8 mouse cellular contexts compared by ENCODE assay signal in the genomic region with DNA sequence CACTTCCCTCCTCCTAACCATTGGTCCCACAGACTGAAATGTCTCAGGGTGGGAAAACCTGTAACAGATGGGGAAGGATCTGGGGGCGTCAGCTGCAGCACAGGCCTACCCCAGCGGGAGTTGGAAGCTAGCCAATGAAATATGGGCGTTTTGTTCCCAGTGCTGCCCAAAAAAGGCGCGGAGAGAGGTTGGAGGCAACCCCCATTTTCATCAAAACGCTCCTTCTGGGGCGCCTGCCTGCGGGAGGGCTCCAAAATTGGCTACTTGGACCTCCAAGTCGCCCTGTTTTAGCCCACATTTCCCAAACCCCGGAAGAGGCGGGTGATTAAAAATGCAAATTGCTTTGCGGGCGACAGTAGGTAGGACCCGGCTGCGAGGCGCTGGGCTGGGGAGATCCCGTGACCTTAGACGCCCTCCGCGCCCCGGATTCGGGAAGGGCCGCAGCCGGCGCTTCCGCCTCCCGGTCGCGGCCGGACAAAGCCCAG. TPM values are rescaled to one million over a fixed set of nuclear protein-coding genes. Genes with fewer than 3 reads are reported as not detected.
DNase-seq lines count a peak whose midpoint lies in the region; ATAC-seq and TF ChIP-seq lines count a peak whose summit lies in the region.

No protein-coding gene starts in this region.

- 0% methylated on average over 30 of the region's 30 CpGs for WGBS in heart, postnatal 0 days
- WGBS in forebrain, embryonic 10.5 days = under 1% methylated on average over 30 of the region's 30 CpGs

- H3K9ac ChIP-seq in heart, postnatal 0 days (replicated peaks; ENCODE audit: low read depth, low read length) = peak overlapping the region; percentile 87

- peaks cover 7% of the 10 kb centered on the region for H3K36me3 ChIP-seq in heart, postnatal 0 days (replicated peaks; ENCODE audit: control insufficient read depth, insufficient read depth, low read length)
- peaks cover 16% of the 10 kb centered on the region for H3K36me3 ChIP-seq in forebrain, embryonic 10.5 days (replicated peaks)
- H3K36me3 ChIP-seq in megakaryocyte, embryonic 14.5 days (replicated peaks; ENCODE audit: low read length) = peaks cover 4% of the 10 kb centered on the region

- peak overlapping the region; percentile 99 for H3K27ac ChIP-seq in heart, postnatal 0 days (ENCODE audit: low read depth)
- H3K27ac ChIP-seq in bone marrow macrophage, adult 2 months (ENCODE audit: insufficient read depth, low read depth, low read length) = peak overlapping the region; percentile 95
- peak overlapping the region; percentile 98 for H3K27ac ChIP-seq in forebrain, embryonic 10.5 days

- ATAC-seq in heart, postnatal 0 days (ENCODE audit: insufficient read depth, low read depth) = peak; percentile 25

- peak overlapping the region; percentile 92 for H3K4me3 ChIP-seq in heart, postnatal 0 days (ENCODE audit: low read depth, low read length)
- peak overlapping the region; percentile 71 for H3K4me3 ChIP-seq in bone marrow macrophage, adult 2 months (ENCODE audit: insufficient read depth, low read length)
- H3K4me3 ChIP-seq in forebrain, embryonic 10.5 days = peak overlapping the region; percentile 77
- peak overlapping the region; percentile 99 for H3K4me3 ChIP-seq in megakaryocyte, embryonic 14.5 days (replicated peaks)

- H3K4me1 ChIP-seq in heart, postnatal 0 days (ENCODE audit: control insufficient read depth, insufficient read depth) = peaks cover 16% of the 10 kb centered on the region; the same call in 1 of the 2 replicates
- H3K4me1 ChIP-seq in bone marrow macrophage, adult 2 months (ENCODE audit: control insufficient read depth, insufficient read depth, low read length) = peaks cover 12% of the 10 kb centered on the region
- peaks cover 60% of the 10 kb centered on the region for H3K4me1 ChIP-seq in forebrain, embryonic 10.5 days
- peaks cover 73% of the 10 kb centered on the region for H3K4me1 ChIP-seq in megakaryocyte, embryonic 14.5 days

- TF ChIP-seq EP300 in heart, postnatal 0 days (IDR thresholded peaks at IDR 0.05; ENCODE audit: low read depth) = no peak; the same call in 1 of the 2 replicates

- peak; percentile 52; the same call in 1 of the 2 replicates for TF ChIP-seq POLR2A in bone marrow macrophage, adult 2 months (IDR thresholded peaks at IDR 0.05; ENCODE audit: borderline replicate concordance, low read depth, low read length)

- H3K27me3 ChIP-seq in heart, postnatal 0 days (ENCODE audit: control insufficient read depth, insufficient read depth, low read length) = no peaks in the 10 kb centered on the region
- H3K27me3 ChIP-seq in forebrain, embryonic 10.5 days (ENCODE audit: poor library complexity, severe bottlenecking) = peaks cover 18% of the 10 kb centered on the region
- H3K27me3 ChIP-seq in megakaryocyte, embryonic 14.5 days (replicated peaks) = peaks cover 2% of the 10 kb centered on the region

- H3K9me3 ChIP-seq in heart, postnatal 0 days (replicated peaks; ENCODE audit: control insufficient read depth, low read length) = no peaks in the 10 kb centered on the region
- no peaks in the 10 kb centered on the region for H3K9me3 ChIP-seq in forebrain, embryonic 10.5 days
- H3K9me3 ChIP-seq in megakaryocyte, embryonic 14.5 days = no peaks in the 10 kb centered on the region

- peak overlapping the region; percentile 95 for H3K4me2 ChIP-seq in heart, postnatal 0 days (ENCODE audit: low read depth, low read length)

- no peak for DNase-seq in heart, postnatal 0 days (ENCODE audit: low spot score)
- DNase-seq in heart, adult 11 months = no peak
- peak; percentile 68 for DNase-seq in forebrain, embryonic 10.5 days (ENCODE audit: extremely low spot score, low spot score)
- peak; percentile 82 to 84 for DNase-seq in layer of hippocampus, adult 8-10 months (ENCODE audit: low spot score in 2 of 2)
- DNase-seq in skeletal muscle tissue, adult 2 months (ENCODE audit: low read depth, low spot score) = peak; percentile 53
- no peak for DNase-seq in adrenal gland, postnatal 36 days

- TF ChIP-seq CTCF in heart, postnatal 0 days (IDR thresholded peaks at IDR 0.05; ENCODE audit: low read depth) = no peak
- no peak for TF ChIP-seq CTCF in bone marrow macrophage, adult 2 months (IDR thresholded peaks at IDR 0.05; ENCODE audit: low read depth, low read length)

RNA-seq across cellular contexts. Expression of gene Dusp6, which starts 1.8 kb away (rescaled TPM):
- 59.8 and 73.6 TPM in 2 replicates for total RNA-seq in heart, postnatal 0 days (2014; rRNA removed; ENCODE audit: low replicate concordance)
- polyA plus RNA-seq in heart, postnatal 0 days (2015; fragmentation: Nextera tagmentation; extraction: Ambion mirVana) = 23.2 and 25.8 TPM in 2 replicates
- polyA plus RNA-seq in bone marrow macrophage, adult 2 months (2012; ENCODE audit: insufficient read depth, insufficient read length, missing spikeins) = 36.1 and 40.0 TPM in 2 replicates
- polyA plus RNA-seq in forebrain, embryonic 10.5 days (2016; fragmentation: Nextera tagmentation; extraction: Ambion mirVana) = 97.6 and 116 TPM in 2 replicates
- total RNA-seq in layer of hippocampus, adult 8-10 months (2022) = 10 to 100 TPM; 61.1 to 93.4 (median 75.2) TPM
- polyA plus RNA-seq in megakaryocyte, embryonic 14.5 days (2012; ENCODE audit: insufficient read depth, low replicate concordance) = 1.9 and 9.2 TPM in 2 replicates
- total RNA-seq in adrenal gland, postnatal 36 days (2021) = 100 to 1,000 TPM in 1 of 2 experiments, 10 to 100 TPM in 1; 77.1 to 100 TPM

Comparison
In these comparisons a context has a peak if more than half of its experiments do, and no peak if none do; other contexts are left out.
1. DNase-seq: peak in forebrain, embryonic 10.5 days (single experiment), layer of hippocampus, adult 8-10 months (2 of 2) and skeletal muscle tissue, adult 2 months (single experiment); none in heart, postnatal 0 days (single experiment), heart, adult 11 months (single experiment) and adrenal gland, postnatal 36 days (0 of 2).
2. Peak in every context shown above with its lines, with median percentiles within 50 percentile points of each other: H3K27ac ChIP-seq and H3K4me3 ChIP-seq.